Mouse (Mus musculus) midbrain, embryonic 12.5 days (tissue): ENCODE measurements at regions not wholly inside any gene's neighbourhood (a gene's known extent, or its start where the extent isn't known, plus 50 kb on each side); places are given as distances from the start of the nearest gene placed in this dataset.

Source experiments
- ATAC-seq: fragments of 200-750 bp; cut with Nextera tagmentation; 2 replicates; pipeline ENCODE4 v1.8.0; 2017; ENCODE audit warnings: low read depth, moderate TSS enrichment, moderate library complexity; ENCODE audit not compliant: low FRiP score
- H3K27ac ChIP-seq: fragments of 300-500 bp; sonication (generic); replicated peaks from 2 replicates; pipeline ENCODE4 v1.5.1; 2016; ENCODE audit warnings: mild to moderate bottlenecking
- H3K27me3 ChIP-seq: fragments of 300-500 bp; sonication (generic); 2 replicates; pipeline ENCODE4 v1.6.1; 2016; ENCODE audit warnings: mild to moderate bottlenecking
- H3K36me3 ChIP-seq: fragments of 300-500 bp; sonication (generic); 2 replicates; pipeline ENCODE4 v1.6.1; 2016
- H3K4me1 ChIP-seq: fragments of 300-500 bp; sonication (generic); 2 replicates; pipeline ENCODE4 v1.6.1; 2016
- H3K4me2 ChIP-seq: fragments of 300-500 bp; sonication (generic); replicated peaks from 2 replicates; pipeline ENCODE4 v1.6.1; 2016; ENCODE audit warnings: mild to moderate bottlenecking, moderate library complexity
- H3K4me3 ChIP-seq: fragments of 300-500 bp; sonication (generic); 2 replicates; pipeline ENCODE4 v1.5.1; 2016; ENCODE audit warnings: mild to moderate bottlenecking
- H3K9ac ChIP-seq: fragments of 300-500 bp; sonication (generic); replicated peaks from 2 replicates; pipeline ENCODE4 v1.6.1; 2016; ENCODE audit warnings: mild to moderate bottlenecking, moderate library complexity
- H3K9me3 ChIP-seq: fragments of 300-500 bp; sonication (generic); 2 replicates; pipeline ENCODE4 v1.6.1; 2016; ENCODE audit warnings: mild to moderate bottlenecking
- WGBS: fragments of 180-500 bp; shearing (Covaris S2); methylation state at CpG from one replicate; pipeline ENCODE4 v1.1.7; 2016; 5-methylcytosine and 5-hydroxymethylcytosine counted together

- Histone ChIP-seq H3K27ac (no peak overlapping the region), H3K9me3 (no peaks in the 10 kb centered on the region), H3K36me3 (no peaks in the 10 kb centered on the region), H3K4me3 (no peak overlapping the region), H3K9ac (no peak overlapping the region), H3K4me1 (peaks cover 1% of the 10 kb centered on the region; the same call in 1 of the 2 replicates), H3K27me3 (no peaks in the 10 kb centered on the region), H3K4me2 (no peak overlapping the region)
- ATAC-seq: no peak
- WGBS: 92% methylated on average over 6 of the region's 6 CpGs
Measured at GRCm38 (mm10) chr14:61885241-61886015, 278.2 kb downstream of the Kcnrg start.

DNA sequence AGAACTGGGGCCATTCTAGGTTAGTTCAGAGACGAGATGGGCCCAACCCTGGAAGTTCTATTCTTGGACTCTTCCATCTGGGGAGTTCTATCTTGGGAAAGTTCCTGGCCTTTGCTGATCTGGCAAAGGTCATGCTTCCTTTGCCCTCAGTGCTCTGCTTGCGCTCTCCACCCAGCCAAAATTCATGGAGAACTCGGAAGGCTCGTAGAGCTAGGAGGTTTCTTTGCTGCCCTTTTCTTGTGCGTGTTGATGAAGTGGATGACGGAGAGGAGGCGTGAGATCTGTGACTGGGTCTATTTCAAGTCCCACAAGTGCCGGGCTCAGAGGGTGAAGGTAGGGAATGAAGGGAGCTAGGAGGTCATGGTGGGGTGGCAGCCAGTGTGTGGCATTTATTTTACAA is 282.4 kb downstream of the Kcnrg start:
- Histone ChIP-seq H3K9me3 (no peaks in the 10 kb centered on the region), H3K4me3 (no peak overlapping the region), H3K27ac (no peak overlapping the region), H3K36me3 (no peaks in the 10 kb centered on the region), H3K9ac (no peak overlapping the region), H3K27me3 (no peaks in the 10 kb centered on the region), H3K4me1 (no peaks in the 10 kb centered on the region), H3K4me2 (no peak overlapping the region)
- no peak for ATAC-seq
- 90% methylated on average over 8 of the region's 8 CpGs for WGBS

GRCm38 (mm10) chr14:61893786-61894185 is 286.5 kb downstream of the Kcnrg start:
- Histone ChIP-seq H3K27ac (no peak overlapping the region), H3K4me1 (no peaks in the 10 kb centered on the region), H3K27me3 (no peaks in the 10 kb centered on the region), H3K9me3 (no peaks in the 10 kb centered on the region), H3K4me3 (no peak overlapping the region), H3K36me3 (no peaks in the 10 kb centered on the region), H3K9ac (no peak overlapping the region), H3K4me2 (no peak overlapping the region)
- no peak for ATAC-seq
- WGBS: 77% methylated on average over 3 of the region's 3 CpGs

GRCm38 (mm10) chr14:61896879-61897278 is 289.6 kb downstream of the Kcnrg start:
- Histone ChIP-seq H3K27ac (no peak overlapping the region), H3K27me3 (no peaks in the 10 kb centered on the region), H3K4me2 (no peak overlapping the region), H3K9me3 (peaks cover under 1% of the 10 kb centered on the region; the same call in 1 of the 2 replicates), H3K9ac (no peak overlapping the region), H3K4me3 (no peak overlapping the region), H3K36me3 (no peaks in the 10 kb centered on the region), H3K4me1 (no peaks in the 10 kb centered on the region)
- ATAC-seq: no peak
- 84% methylated on average over 5 of the region's 5 CpGs for WGBS

DNA sequence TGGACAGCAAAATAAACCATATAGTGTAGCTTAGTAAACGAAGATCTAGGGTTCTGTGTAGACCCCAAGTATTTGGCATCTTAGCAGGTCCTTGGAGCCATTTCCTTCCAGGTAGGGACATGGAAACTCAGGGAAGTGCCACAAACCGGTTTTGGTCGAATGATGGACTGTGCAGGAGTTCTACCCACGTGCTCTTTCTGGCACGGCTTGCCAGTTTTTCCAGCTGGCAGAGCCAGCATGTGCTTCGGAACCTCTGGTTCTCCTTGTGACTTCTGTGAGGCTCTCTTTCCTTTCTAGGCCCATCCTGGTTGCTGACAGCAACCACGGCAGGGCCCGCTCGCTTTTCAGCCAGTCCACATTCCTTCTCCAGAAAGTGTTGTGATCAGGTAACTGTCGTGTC is 291.4 kb downstream of the Kcnrg start:
- Histone ChIP-seq H3K36me3 (no peaks in the 10 kb centered on the region), H3K4me1 (no peaks in the 10 kb centered on the region), H3K4me3 (no peak overlapping the region), H3K27me3 (no peaks in the 10 kb centered on the region), H3K9ac (no peak overlapping the region), H3K4me2 (no peak overlapping the region), H3K27ac (no peak overlapping the region), H3K9me3 (peaks cover 3% of the 10 kb centered on the region; the same call in 1 of the 2 replicates)
- 86% methylated on average over 10 of the region's 10 CpGs for WGBS
- no peak for ATAC-seq

DNA sequence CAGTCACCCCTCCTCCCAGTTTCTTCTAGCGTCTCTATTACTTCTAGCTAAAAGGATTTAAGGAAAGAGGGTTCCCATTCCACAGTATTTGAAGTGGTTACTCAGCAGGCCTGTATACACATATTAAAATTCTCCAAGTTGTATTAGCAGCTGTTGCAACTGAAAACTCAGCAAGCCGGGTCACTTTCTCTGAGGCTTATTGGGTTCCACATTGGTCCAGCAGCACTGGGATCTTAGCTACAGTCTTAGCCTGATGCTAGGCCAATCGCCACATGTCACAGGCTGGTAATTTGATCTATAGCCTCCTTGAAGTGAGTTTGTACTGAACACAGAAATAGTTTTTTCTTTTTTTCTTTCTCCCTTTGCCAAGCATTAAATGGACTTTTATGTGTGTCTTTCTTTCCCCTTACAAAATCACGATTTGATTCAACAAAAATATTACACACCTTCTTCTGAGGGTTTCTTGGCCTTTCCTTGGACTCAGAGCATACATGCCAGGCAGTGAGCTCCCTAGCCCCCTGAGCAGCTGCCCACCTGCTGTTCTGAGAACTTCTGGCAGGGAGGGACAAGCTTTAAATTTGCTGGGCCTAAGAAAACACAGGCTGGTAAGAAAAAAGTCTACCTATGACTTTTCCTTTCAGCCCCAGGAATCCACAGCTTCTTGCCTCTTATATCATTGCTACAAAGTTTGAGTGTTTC is 297.3 kb downstream of the Kcnrg start:
- no peak overlapping the region for H3K9ac ChIP-seq
- H3K27me3 ChIP-seq: no peaks in the 10 kb centered on the region
- no peaks in the 10 kb centered on the region for H3K4me1 ChIP-seq
- 72% methylated on average over 4 of the region's 4 CpGs for WGBS
- H3K9me3 ChIP-seq: peaks cover 6% of the 10 kb centered on the region; the same call in 1 of the 2 replicates
- no peak overlapping the region for H3K27ac ChIP-seq
- no peak overlapping the region for H3K4me3 ChIP-seq
- no peak overlapping the region for H3K4me2 ChIP-seq
- no peak for ATAC-seq
- H3K36me3 ChIP-seq: no peaks in the 10 kb centered on the region

GRCm38 (mm10) chr14:61918113-61918512 is 310.9 kb downstream of the Kcnrg start:
- no peaks in the 10 kb centered on the region for H3K4me1 ChIP-seq
- no peak overlapping the region for H3K9ac ChIP-seq
- no peaks in the 10 kb centered on the region for H3K9me3 ChIP-seq
- no peaks in the 10 kb centered on the region for H3K27me3 ChIP-seq
- no peak for ATAC-seq
- no peak overlapping the region for H3K27ac ChIP-seq
- H3K36me3 ChIP-seq: no peaks in the 10 kb centered on the region
- no peak overlapping the region for H3K4me2 ChIP-seq
- H3K4me3 ChIP-seq: no peak overlapping the region

GRCm38 (mm10) chr14:61931811-61932210 is 324.6 kb downstream of the Kcnrg start:
- Histone ChIP-seq H3K27ac (no peak overlapping the region), H3K9ac (no peak overlapping the region), H3K4me1 (no peaks in the 10 kb centered on the region), H3K27me3 (no peaks in the 10 kb centered on the region), H3K4me2 (no peak overlapping the region), H3K36me3 (no peaks in the 10 kb centered on the region), H3K4me3 (no peak overlapping the region), H3K9me3 (peaks cover 4% of the 10 kb centered on the region; the same call in 1 of the 2 replicates)
- 90% methylated on average over 8 of the region's 8 CpGs for WGBS
- ATAC-seq: no peak

GRCm38 (mm10) chr14:61941682-61942081 is 334.4 kb downstream of the Kcnrg start:
- ATAC-seq: no peak
- Histone ChIP-seq H3K9me3 (peaks cover 2% of the 10 kb centered on the region; the same call in 1 of the 2 replicates), H3K27me3 (no peaks in the 10 kb centered on the region), H3K4me3 (no peak overlapping the region), H3K9ac (no peak overlapping the region), H3K4me1 (peaks cover 5% of the 10 kb centered on the region; the same call in 1 of the 2 replicates), H3K4me2 (no peak overlapping the region), H3K27ac (no peak overlapping the region), H3K36me3 (no peaks in the 10 kb centered on the region)
- WGBS: 86% methylated on average over 7 of the region's 7 CpGs

DNA sequence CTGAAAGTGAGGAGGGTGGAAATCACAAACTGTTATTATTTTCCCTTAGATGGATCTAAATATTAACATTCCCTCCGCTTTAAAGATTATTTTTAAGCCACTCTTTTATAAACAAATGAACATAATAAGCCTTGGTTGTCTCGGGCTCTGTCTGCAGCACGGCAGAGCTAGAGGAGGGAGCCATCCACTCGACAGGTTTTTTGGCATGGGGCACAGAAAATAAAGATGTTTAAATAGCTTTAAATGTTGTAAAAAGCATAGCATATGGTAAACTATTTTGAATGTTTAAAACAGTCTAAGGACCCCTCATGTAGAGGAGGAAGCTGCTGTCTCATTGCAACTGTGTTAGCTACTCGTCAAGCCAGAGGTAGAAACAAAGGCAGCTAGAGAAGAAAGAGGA is 338.4 kb downstream of the Kcnrg start:
- Histone ChIP-seq H3K27ac (no peak overlapping the region), H3K4me3 (no peak overlapping the region), H3K9me3 (no peaks in the 10 kb centered on the region), H3K4me2 (no peak overlapping the region), H3K4me1 (peaks cover 14% of the 10 kb centered on the region), H3K36me3 (no peaks in the 10 kb centered on the region), H3K9ac (no peak overlapping the region), H3K27me3 (no peaks in the 10 kb centered on the region)
- 44% methylated on average over 5 of the region's 5 CpGs for WGBS
- ATAC-seq: no peak

- 47% methylated on average over 6 of the region's 6 CpGs for WGBS
- ATAC-seq: no peak
- H3K9me3 ChIP-seq: no peaks in the 10 kb centered on the region
- peak overlapping the region; percentile 20; the same call in 1 of the 2 replicates for H3K27ac ChIP-seq
- no peaks in the 10 kb centered on the region for H3K27me3 ChIP-seq
- no peak overlapping the region for H3K9ac ChIP-seq
- H3K4me3 ChIP-seq: no peak overlapping the region
- H3K4me1 ChIP-seq: peaks cover 14% of the 10 kb centered on the region
- no peak overlapping the region for H3K4me2 ChIP-seq
- no peaks in the 10 kb centered on the region for H3K36me3 ChIP-seq
Measured at GRCm38 (mm10) chr14:61949446-61949845, 342.2 kb downstream of the Kcnrg start.

DNA sequence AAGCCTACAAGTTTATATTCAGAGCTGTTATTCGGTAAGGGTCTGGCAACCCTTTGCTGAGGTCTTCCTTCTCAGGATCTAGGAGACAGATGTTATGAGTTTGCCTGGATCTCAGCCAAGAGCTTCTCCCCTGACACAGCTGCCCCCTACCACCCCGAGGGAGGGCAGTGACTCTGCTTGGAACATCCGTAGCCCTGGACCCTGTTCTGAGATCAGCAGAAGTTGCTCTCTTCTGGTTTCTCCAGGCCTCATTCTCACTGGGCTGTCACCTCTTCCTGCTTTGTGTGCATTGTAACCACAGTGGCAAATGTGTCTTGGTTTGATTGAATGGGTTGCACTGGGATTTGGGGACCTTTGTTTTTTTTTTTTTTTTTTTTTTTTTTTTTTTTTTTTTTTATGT is 342.4 kb upstream of the Rnaseh2b start:
- Histone ChIP-seq H3K4me1 (peaks cover 14% of the 10 kb centered on the region), H3K27ac (no peak overlapping the region), H3K9me3 (no peaks in the 10 kb centered on the region), H3K4me2 (no peak overlapping the region), H3K9ac (no peak overlapping the region), H3K4me3 (no peak overlapping the region), H3K27me3 (no peaks in the 10 kb centered on the region), H3K36me3 (no peaks in the 10 kb centered on the region)
- WGBS: 70% methylated on average over 3 of the region's 3 CpGs
- ATAC-seq: no peak
